Mouse (Mus musculus) ovary, postnatal 14 days (tissue): Measurements from ENCODE around the gene Brd7.

Source experiments
- DNase-seq: peaks from one replicate; pipeline ENCODE4 v3.0.0; 2022; ENCODE audit warnings: low spot score

Brd7 gene

DNA sequence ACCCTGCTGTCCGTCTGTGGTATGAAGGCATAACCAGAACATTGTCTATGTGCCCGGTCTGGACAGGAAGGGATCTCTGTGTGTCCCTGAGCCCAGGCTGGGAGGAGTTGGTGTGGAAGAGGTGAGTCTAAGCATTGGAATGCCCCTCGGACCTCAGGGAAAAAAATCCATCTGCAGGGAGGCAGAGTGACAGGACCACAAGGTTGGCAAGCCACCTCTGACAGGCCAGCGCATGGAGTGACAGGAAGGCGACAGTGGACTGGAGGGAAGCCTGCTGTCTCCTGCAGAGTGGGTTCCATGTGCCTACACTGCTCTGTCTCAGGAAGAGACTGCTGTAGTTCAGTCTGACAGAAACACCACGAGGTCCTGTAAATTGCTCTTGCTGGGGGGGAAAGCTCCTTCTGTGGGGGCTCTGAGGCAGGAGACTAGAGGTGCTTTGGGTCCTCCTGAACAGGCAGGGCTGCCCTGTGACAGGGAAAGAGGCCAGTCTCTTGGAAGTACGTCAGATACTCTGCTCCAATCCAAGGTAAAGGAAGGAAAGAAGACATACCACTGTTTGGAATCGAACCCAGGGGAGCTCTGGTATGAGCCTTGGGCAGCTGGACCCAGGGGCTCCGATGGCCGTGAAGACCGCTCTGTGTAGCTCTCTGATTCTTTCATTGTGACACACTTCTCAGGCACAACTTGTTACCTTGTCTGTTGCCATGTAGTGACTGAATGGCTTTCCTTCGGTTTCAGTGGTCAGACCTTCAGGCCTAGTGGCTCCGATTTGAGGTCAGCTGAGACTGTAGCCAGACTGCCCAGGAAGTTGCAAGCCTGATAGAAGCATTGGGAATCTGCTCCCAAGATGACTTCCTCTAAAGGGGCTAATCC is 78.5 kb downstream of the Brd7 start:
- no peak for DNase-seq

DNA sequence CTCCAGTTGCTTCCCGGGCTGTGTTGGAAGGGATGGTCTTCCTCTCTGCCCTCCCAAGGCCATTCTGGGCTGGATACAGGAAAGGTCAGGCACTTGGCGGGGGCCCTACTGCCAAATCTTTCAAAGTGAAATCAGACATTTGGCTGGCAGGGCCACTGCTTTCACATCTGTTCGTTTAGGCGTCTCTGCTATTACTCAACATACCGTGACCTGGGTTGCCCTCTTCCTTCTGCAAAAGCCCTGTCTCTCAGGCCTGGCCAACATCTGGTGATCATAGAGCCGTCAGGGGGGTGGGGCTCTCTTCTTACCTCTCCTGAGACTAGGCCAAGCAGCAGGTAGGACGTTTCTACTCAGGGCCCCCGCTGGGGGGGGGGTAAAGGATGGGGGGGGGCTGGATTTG is 79.3 kb downstream of the Brd7 start:
- DNase-seq: peak; percentile 55
